In the genomic region with DNA sequence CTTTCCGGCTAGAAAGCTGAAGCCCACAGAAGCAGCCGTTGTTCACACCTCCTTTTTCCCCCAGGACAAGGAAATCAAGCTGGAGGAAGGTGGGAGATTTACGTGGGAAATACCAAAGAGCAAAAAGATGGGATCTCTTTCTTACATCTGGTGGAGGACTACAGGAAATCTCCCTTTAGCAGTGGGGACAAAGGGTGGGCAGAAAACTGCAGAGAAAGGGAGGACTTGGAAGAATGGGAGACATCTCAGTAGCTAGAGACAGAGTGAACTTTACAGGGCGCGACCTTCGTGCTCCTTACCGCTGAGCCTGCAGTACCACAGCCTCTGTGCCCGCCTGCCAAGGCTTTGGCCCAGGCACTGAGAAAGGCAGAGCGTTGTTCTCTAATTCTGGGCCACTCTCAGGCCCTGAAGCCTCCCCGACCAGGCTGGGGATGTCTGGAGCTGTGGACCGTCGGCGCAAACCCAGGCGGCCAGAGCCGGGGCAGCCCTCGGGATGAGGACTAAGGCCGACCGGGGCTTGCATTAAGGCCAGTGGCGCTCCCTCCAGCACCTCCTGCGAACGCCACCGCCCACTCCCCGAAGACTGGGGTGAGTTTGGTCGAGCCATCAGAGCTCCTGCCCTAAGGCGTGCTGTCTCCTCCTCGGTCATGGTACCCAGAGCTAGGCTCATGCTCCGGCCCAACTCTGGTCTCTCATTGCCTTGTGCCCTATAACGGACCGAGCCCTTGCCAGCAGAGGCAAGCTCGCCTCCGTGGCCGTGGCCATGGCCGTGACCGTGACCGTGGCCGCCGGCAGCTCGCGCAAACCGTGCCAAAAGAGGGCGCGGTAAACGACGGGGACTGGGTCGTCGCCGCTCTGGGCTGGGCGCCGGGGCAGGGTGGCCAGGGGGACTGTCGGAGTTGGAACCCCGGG, we compare ENCODE assay signal across 8 mouse cellular contexts. TPM values are rescaled to one million over a fixed set of nuclear protein-coding genes. Genes with fewer than 3 reads are reported as not detected.
DNase-seq lines count a peak whose midpoint lies in the region; ATAC-seq and TF ChIP-seq lines count a peak whose summit lies in the region.

No protein-coding gene starts in this region.

- H3K27ac ChIP-seq in lung, embryonic 14.5 days (ENCODE audit: low read depth) = no peak overlapping the region
- no peak overlapping the region for H3K27ac ChIP-seq in embryonic facial prominence, embryonic 11.5 days (replicated peaks; ENCODE audit: low read depth, low read length)
- H3K27ac ChIP-seq in intestine, embryonic 16.5 days (ENCODE audit: low read length) = no peak overlapping the region
- H3K27ac ChIP-seq in neural tube, embryonic 13.5 days (replicated peaks) = no peak overlapping the region

- H3K4me3 ChIP-seq in lung, embryonic 14.5 days (ENCODE audit: low read depth, low read length) = peak overlapping the region; percentile 41
- peak overlapping the region; percentile 40 for H3K4me3 ChIP-seq in embryonic facial prominence, embryonic 11.5 days (ENCODE audit: low read depth, low read length)
- H3K4me3 ChIP-seq in intestine, embryonic 16.5 days (ENCODE audit: low read length) = peak overlapping the region; percentile 51
- peak overlapping the region; percentile 38 for H3K4me3 ChIP-seq in neural tube, embryonic 13.5 days

- 0 out of 2 replicates have a peak, but pooled peaks have one; percentile 1 for ATAC-seq in lung, embryonic 14.5 days (ENCODE audit: insufficient read depth)
- no peak for ATAC-seq in embryonic facial prominence, embryonic 11.5 days (replicated peaks; ENCODE audit: insufficient number of reproducible peaks, low FRiP score, low TSS enrichment, low read depth)
- ATAC-seq in intestine, embryonic 16.5 days = no peak
- ATAC-seq in neural tube, embryonic 13.5 days (ENCODE audit: low read depth) = no peak

- H3K9ac ChIP-seq in lung, embryonic 14.5 days = no peak overlapping the region; the same call in 1 of the 2 replicates
- no peak overlapping the region for H3K9ac ChIP-seq in embryonic facial prominence, embryonic 11.5 days (replicated peaks; ENCODE audit: low read length)
- peak overlapping the region; percentile 53; the same call in 1 of the 2 replicates for H3K9ac ChIP-seq in intestine, embryonic 16.5 days (ENCODE audit: low read depth, low read length)
- peak overlapping the region; percentile 58; the same call in 1 of the 2 replicates for H3K9ac ChIP-seq in neural tube, embryonic 13.5 days

- H3K4me2 ChIP-seq in lung, embryonic 14.5 days = peak overlapping the region; percentile 72
- H3K4me2 ChIP-seq in embryonic facial prominence, embryonic 11.5 days (ENCODE audit: low read depth, low read length) = peak overlapping the region; percentile 66
- peak overlapping the region; percentile 78 for H3K4me2 ChIP-seq in intestine, embryonic 16.5 days (ENCODE audit: low read depth, low read length)
- H3K4me2 ChIP-seq in neural tube, embryonic 13.5 days = peak overlapping the region; percentile 66

- peaks cover 83% of the 10 kb centered on the region for H3K27me3 ChIP-seq in lung, embryonic 14.5 days (ENCODE audit: insufficient read depth, low read length)
- H3K27me3 ChIP-seq in embryonic facial prominence, embryonic 11.5 days (ENCODE audit: control insufficient read depth, insufficient read depth, low read length) = peaks cover 79% of the 10 kb centered on the region
- H3K27me3 ChIP-seq in intestine, embryonic 16.5 days (replicated peaks; ENCODE audit: control insufficient read depth, insufficient read depth, low read length) = peaks cover 67% of the 10 kb centered on the region
- H3K27me3 ChIP-seq in neural tube, embryonic 13.5 days = peaks cover 95% of the 10 kb centered on the region

- WGBS in lung, embryonic 14.5 days = 4% methylated on average over 51 of the region's 51 CpGs
- 2% methylated on average over 51 of the region's 51 CpGs for WGBS in embryonic facial prominence, embryonic 11.5 days
- 11% methylated on average over 51 of the region's 51 CpGs for WGBS in intestine, embryonic 16.5 days
- WGBS in neural tube, embryonic 13.5 days = 2% methylated on average over 51 of the region's 51 CpGs

- TF ChIP-seq CTCF in lung, embryonic 14.5 days (IDR thresholded peaks at IDR 0.05; ENCODE audit: low read depth) = no peak

- H3K36me3 ChIP-seq in lung, embryonic 14.5 days (ENCODE audit: insufficient read depth) = no peaks in the 10 kb centered on the region
- no peaks in the 10 kb centered on the region for H3K36me3 ChIP-seq in embryonic facial prominence, embryonic 11.5 days (replicated peaks; ENCODE audit: control insufficient read depth, insufficient read depth, low read depth, low read length)
- H3K36me3 ChIP-seq in intestine, embryonic 16.5 days (ENCODE audit: control insufficient read depth, insufficient read depth, low read length) = no peaks in the 10 kb centered on the region
- no peaks in the 10 kb centered on the region for H3K36me3 ChIP-seq in neural tube, embryonic 13.5 days

- peaks cover 7% of the 10 kb centered on the region; the same call in 1 of the 2 replicates for H3K4me1 ChIP-seq in lung, embryonic 14.5 days (ENCODE audit: insufficient read depth)
- peaks cover 13% of the 10 kb centered on the region for H3K4me1 ChIP-seq in embryonic facial prominence, embryonic 11.5 days (ENCODE audit: control insufficient read depth, insufficient read depth, low read length)
- H3K4me1 ChIP-seq in intestine, embryonic 16.5 days (ENCODE audit: control insufficient read depth, insufficient read depth, low read length) = peaks cover 21% of the 10 kb centered on the region
- peaks cover 45% of the 10 kb centered on the region for H3K4me1 ChIP-seq in neural tube, embryonic 13.5 days (replicated peaks)

- peak; percentile 21 for DNase-seq in lung, embryonic 14.5 days
- DNase-seq in lung, adult 18-20 months = no peak
- DNase-seq in embryonic facial prominence, embryonic 11.5 days (ENCODE audit: low spot score) = no peak
- DNase-seq in spleen, postnatal 4 days (ENCODE audit: low spot score in 2 of 2) = no peak
- no peak for DNase-seq in spleen, postnatal 36 days (ENCODE audit: low spot score in 2 of 2)
- no peak for DNase-seq in Muller cell, postnatal 12 days (ENCODE audit: inconsistent ontology term)

- H3K9me3 ChIP-seq in lung, embryonic 14.5 days (ENCODE audit: low read depth, low read length) = no peaks in the 10 kb centered on the region
- H3K9me3 ChIP-seq in embryonic facial prominence, embryonic 11.5 days (replicated peaks; ENCODE audit: control insufficient read depth, low read length) = no peaks in the 10 kb centered on the region
- no peaks in the 10 kb centered on the region for H3K9me3 ChIP-seq in intestine, embryonic 16.5 days (ENCODE audit: control insufficient read depth, low read length)
- H3K9me3 ChIP-seq in neural tube, embryonic 13.5 days = no peaks in the 10 kb centered on the region

RNA-seq across cellular contexts. Expression of gene Ankrd63, which starts 1.5 kb away (rescaled TPM):
- polyA plus RNA-seq in lung, embryonic 14.5 days (2014; fragmentation: Nextera tagmentation; extraction: Ambion mirVana) = not detected in 2 replicates
- 0.04 TPM in 1 of 2 replicates, not detected in the other for polyA plus RNA-seq in embryonic facial prominence, embryonic 11.5 days (2014; fragmentation: Nextera tagmentation; extraction: Ambion mirVana)
- polyA plus RNA-seq in intestine, embryonic 16.5 days (2015; fragmentation: Nextera tagmentation; extraction: Ambion mirVana) = 0.15 and 0.22 TPM in 2 replicates
- polyA plus RNA-seq in neural tube, embryonic 13.5 days (2015; fragmentation: Nextera tagmentation; extraction: Ambion mirVana) = not detected in 2 replicates

RNA-seq across cellular contexts. Expression of gene Plcb2, which starts 26.0 kb away (rescaled TPM):
- 1.3 and 1.5 TPM in 2 replicates for polyA plus RNA-seq in lung, embryonic 14.5 days (2014; fragmentation: Nextera tagmentation; extraction: Ambion mirVana)
- polyA plus RNA-seq in embryonic facial prominence, embryonic 11.5 days (2014; fragmentation: Nextera tagmentation; extraction: Ambion mirVana) = 0.22 and 0.40 TPM in 2 replicates
- 0.99 and 1.3 TPM in 2 replicates for polyA plus RNA-seq in intestine, embryonic 16.5 days (2015; fragmentation: Nextera tagmentation; extraction: Ambion mirVana)
- 0.46 and 0.61 TPM in 2 replicates for polyA plus RNA-seq in neural tube, embryonic 13.5 days (2015; fragmentation: Nextera tagmentation; extraction: Ambion mirVana)

RNA-seq across cellular contexts. Expression of gene Pak6, which starts 39.1 kb away (rescaled TPM):
- polyA plus RNA-seq in lung, embryonic 14.5 days (2014; fragmentation: Nextera tagmentation; extraction: Ambion mirVana) = 0.93 and 0.95 TPM in 2 replicates
- 0.50 and 0.92 TPM in 2 replicates for polyA plus RNA-seq in embryonic facial prominence, embryonic 11.5 days (2014; fragmentation: Nextera tagmentation; extraction: Ambion mirVana)
- polyA plus RNA-seq in intestine, embryonic 16.5 days (2015; fragmentation: Nextera tagmentation; extraction: Ambion mirVana) = 1.8 and 2.0 TPM in 2 replicates
- 12.1 and 15.8 TPM in 2 replicates for polyA plus RNA-seq in neural tube, embryonic 13.5 days (2015; fragmentation: Nextera tagmentation; extraction: Ambion mirVana)

RNA-seq across cellular contexts. Expression of gene Inafm2, which starts 43.3 kb away (rescaled TPM):
- 24.3 and 25.0 TPM in 2 replicates for polyA plus RNA-seq in lung, embryonic 14.5 days (2014; fragmentation: Nextera tagmentation; extraction: Ambion mirVana)
- polyA plus RNA-seq in embryonic facial prominence, embryonic 11.5 days (2014; fragmentation: Nextera tagmentation; extraction: Ambion mirVana) = 22.8 and 25.8 TPM in 2 replicates
- polyA plus RNA-seq in intestine, embryonic 16.5 days (2015; fragmentation: Nextera tagmentation; extraction: Ambion mirVana) = 21.9 and 24.1 TPM in 2 replicates
- 23.7 and 25.3 TPM in 2 replicates for polyA plus RNA-seq in neural tube, embryonic 13.5 days (2015; fragmentation: Nextera tagmentation; extraction: Ambion mirVana)

Comparison
In these comparisons a context has a peak if more than half of its experiments do, and no peak if none do; other contexts are left out.
1. H3K9ac ChIP-seq: peak in intestine, embryonic 16.5 days (single experiment) and neural tube, embryonic 13.5 days (single experiment); none in lung, embryonic 14.5 days (single experiment) and embryonic facial prominence, embryonic 11.5 days (single experiment).
2. Peak in every context shown above with its lines, with median percentiles within 50 percentile points of each other: H3K4me2 ChIP-seq and H3K4me3 ChIP-seq.